Mouse (Mus musculus) small intestine, adult 2 months (tissue): ENCODE results near the gene Podxl.

ENCODE experiments used
- CTCF ChIP-seq: fragments of 200-500 bp; IDR thresholded peaks from 2 replicates; pipeline ENCODE4 v1.5.1; 2012; ENCODE audit warnings: low read depth, mild to moderate bottlenecking, control low read depth, inconsistent platforms, low read length, moderate library complexity, mixed read lengths; ENCODE audit not compliant: insufficient replicate concordance, insufficient read length; ENCODE audit errors: extremely low read depth
- POLR2A ChIP-seq: fragments of 200-500 bp; IDR thresholded peaks from 2 replicates; pipeline ENCODE4 v1.6.1; 2012; ENCODE audit warnings: low read depth, mild to moderate bottlenecking, control low read depth, inconsistent platforms, low read length, moderate library complexity

DNA sequence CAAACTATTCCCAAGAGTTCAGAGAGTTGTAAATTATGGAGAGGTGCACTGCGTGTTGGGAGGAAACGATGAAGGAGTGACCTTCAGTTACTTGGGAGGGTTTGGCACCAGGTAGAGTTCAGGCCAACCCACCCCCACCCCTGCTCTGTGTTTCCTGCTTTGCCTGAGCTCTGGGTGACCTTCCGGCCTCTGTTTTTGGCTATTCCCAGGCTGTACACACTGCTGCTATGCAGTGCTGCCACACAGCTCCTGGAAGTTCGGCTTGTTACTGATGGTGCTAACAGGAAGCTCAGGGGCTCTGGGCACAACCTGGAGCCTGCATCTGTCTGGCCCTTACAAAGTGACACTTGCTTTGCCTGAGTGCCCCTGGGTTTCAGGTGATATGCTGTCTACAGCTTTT is 42.6 kb upstream of the Podxl start:
- TF ChIP-seq CTCF (no peak), POLR2A (no peak)
